In the genomic region with DNA sequence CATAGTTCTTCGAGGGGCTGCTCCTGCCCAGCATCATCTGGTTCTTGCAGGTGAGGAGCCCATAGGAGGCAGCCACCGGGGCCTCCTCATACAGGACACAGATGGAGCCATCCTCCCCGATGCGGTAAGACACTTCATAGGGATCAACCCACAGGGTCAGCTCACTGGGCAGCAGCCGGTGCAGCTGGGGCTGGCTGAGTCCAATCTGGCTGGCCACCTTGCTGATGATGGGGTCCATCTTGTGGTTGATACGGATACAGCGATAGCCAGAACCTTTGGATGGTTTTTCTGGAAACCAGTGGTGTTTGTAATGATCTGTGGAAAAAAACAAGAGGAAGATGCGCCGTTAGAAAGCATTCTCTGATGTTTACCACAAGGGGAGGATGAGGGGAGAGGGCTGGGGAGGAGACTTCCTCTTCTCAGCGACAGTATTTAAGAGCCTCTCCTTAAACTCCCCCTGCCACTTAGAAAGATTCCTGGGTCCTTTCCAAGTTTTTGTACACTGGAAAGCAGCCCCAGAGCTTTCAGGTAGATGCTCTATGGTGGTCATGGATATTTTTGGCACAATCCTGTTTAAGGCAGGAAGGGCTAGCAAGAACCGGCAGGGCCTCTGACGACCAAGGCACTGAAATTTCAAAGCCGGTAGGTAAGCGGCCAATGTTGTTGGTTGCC, we compare ENCODE assay signal across 8 mouse cellular contexts. TPM values are rescaled to one million over a fixed set of nuclear protein-coding genes. Genes with fewer than 3 reads are reported as not detected.
DNase-seq lines count a peak whose midpoint lies in the region; ATAC-seq and TF ChIP-seq lines count a peak whose summit lies in the region.

No protein-coding gene starts in this region.

- no peak for TF ChIP-seq EP300 in stomach, postnatal 0 days (optimal IDR thresholded peaks at IDR 0.05)

- H3K9me3 ChIP-seq in forebrain, postnatal 0 days (ENCODE audit: low read length), result no peaks in the 10 kb centered on the region
- no peaks in the 10 kb centered on the region for H3K9me3 ChIP-seq in kidney, embryonic 14.5 days (ENCODE audit: control insufficient read depth, low read length)
- no peaks in the 10 kb centered on the region for H3K9me3 ChIP-seq in stomach, postnatal 0 days (ENCODE audit: control insufficient read depth, low read length)

- WGBS in forebrain, postnatal 0 days, result 11% methylated on average over 14 of the region's 14 CpGs
- WGBS in kidney, embryonic 14.5 days, result 32% methylated on average over 14 of the region's 14 CpGs
- WGBS in macrophage (ENCODE audit: missing documents), result 16% methylated on average over 14 of the region's 14 CpGs
- 21% methylated on average over 14 of the region's 14 CpGs for WGBS in stomach, postnatal 0 days

- TF ChIP-seq POLR2A in brain, embryonic 14.5 days (IDR thresholded peaks at IDR 0.05; ENCODE audit: borderline replicate concordance, extremely low read depth, insufficient read depth, insufficient read length, poor library complexity, severe bottlenecking), result no peak

- H3K4me3 ChIP-seq in forebrain, postnatal 0 days (ENCODE audit: low read depth, low read length), result peak overlapping the region; percentile 88
- peak overlapping the region; percentile 66 for H3K4me3 ChIP-seq in kidney, embryonic 14.5 days (ENCODE audit: low read length)
- H3K4me3 ChIP-seq in macrophage (ENCODE audit: inconsistent target), result peak overlapping the region; percentile 94
- H3K4me3 ChIP-seq in stomach, postnatal 0 days (ENCODE audit: low read depth, low read length), result peak overlapping the region; percentile 82

- no peaks in the 10 kb centered on the region for H3K36me3 ChIP-seq in forebrain, postnatal 0 days (ENCODE audit: insufficient read depth)
- peaks cover 9% of the 10 kb centered on the region; the same call in 1 of the 2 replicates for H3K36me3 ChIP-seq in kidney, embryonic 14.5 days (ENCODE audit: control insufficient read depth, insufficient read depth, low read length)
- H3K36me3 ChIP-seq in macrophage (ENCODE audit: inconsistent target), result peaks cover 12% of the 10 kb centered on the region; the same call in 1 of the 2 replicates
- H3K36me3 ChIP-seq in stomach, postnatal 0 days (ENCODE audit: control insufficient read depth, insufficient read depth, low read length), result peaks cover 11% of the 10 kb centered on the region

- TF ChIP-seq CTCF in brain, embryonic 14.5 days (IDR thresholded peaks at IDR 0.05; ENCODE audit: borderline replicate concordance, extremely low read depth, insufficient read depth, insufficient read length), result peak; percentile 25; the same call in 1 of the 2 replicates
- TF ChIP-seq CTCF in forebrain, postnatal 0 days (IDR thresholded peaks at IDR 0.05; ENCODE audit: low read depth), result peak; percentile 46
- peak; percentile 61 for TF ChIP-seq CTCF in stomach, postnatal 0 days (IDR thresholded peaks at IDR 0.05; ENCODE audit: low read depth)

- H3K4me2 ChIP-seq in forebrain, postnatal 0 days (ENCODE audit: low read depth), result peak overlapping the region; percentile 80
- peak overlapping the region; percentile 64 for H3K4me2 ChIP-seq in kidney, embryonic 14.5 days (replicated peaks; ENCODE audit: low read depth, low read length)
- H3K4me2 ChIP-seq in stomach, postnatal 0 days (replicated peaks; ENCODE audit: low read depth), result peak overlapping the region; percentile 84

- peak; percentile 54 for DNase-seq in layer of hippocampus, adult 9-11 months
- no peak for DNase-seq in layer of hippocampus, postnatal 36 days
- DNase-seq in brain, embryonic 14.5 days (ENCODE audit: low read depth), result peak; percentile 69
- DNase-seq in forebrain, postnatal 0 days, result peak; percentile 50
- DNase-seq in stomach, postnatal 0 days (ENCODE audit: low spot score), result peak; percentile 59
- DNase-seq in adrenal gland, postnatal 4 days (ENCODE audit: low spot score in 2 of 2), result no peak

- no peak for ATAC-seq in forebrain, postnatal 0 days
- no peak for ATAC-seq in kidney, embryonic 14.5 days (ENCODE audit: low FRiP score, low TSS enrichment)
- ATAC-seq in stomach, postnatal 0 days (ENCODE audit: low FRiP score, low TSS enrichment), result no peak

- peaks cover 30% of the 10 kb centered on the region for H3K79me2 ChIP-seq in macrophage (ENCODE audit: inconsistent target)

- H3K27ac ChIP-seq in forebrain, postnatal 0 days (ENCODE audit: low read depth, low read length), result peak overlapping the region; percentile 75
- H3K27ac ChIP-seq in kidney, embryonic 14.5 days (ENCODE audit: low read depth, low read length), result 0 out of 2 replicates have a peak overlapping the region, but pooled peaks have one; percentile 27
- H3K27ac ChIP-seq in macrophage, result peak overlapping the region; percentile 71
- H3K27ac ChIP-seq in stomach, postnatal 0 days (replicated peaks), result peak overlapping the region; percentile 91

- no peaks in the 10 kb centered on the region for H3K27me3 ChIP-seq in forebrain, postnatal 0 days (ENCODE audit: insufficient read depth, low read length)
- H3K27me3 ChIP-seq in kidney, embryonic 14.5 days (ENCODE audit: control insufficient read depth, insufficient read depth, low read length), result no peaks in the 10 kb centered on the region
- no peaks in the 10 kb centered on the region for H3K27me3 ChIP-seq in stomach, postnatal 0 days (ENCODE audit: control insufficient read depth, insufficient read depth, low read length)

- H3K4me1 ChIP-seq in forebrain, postnatal 0 days (ENCODE audit: insufficient read depth), result 0 out of 2 replicates have a peak, but pooled peaks cover 3% of the 10 kb centered on the region
- peaks cover 50% of the 10 kb centered on the region for H3K4me1 ChIP-seq in kidney, embryonic 14.5 days (ENCODE audit: control insufficient read depth, insufficient read depth, low read length)
- peaks cover 2% of the 10 kb centered on the region; the same call in 1 of the 2 replicates for H3K4me1 ChIP-seq in stomach, postnatal 0 days (replicated peaks; ENCODE audit: control insufficient read depth, insufficient read depth)

- H3K9ac ChIP-seq in forebrain, postnatal 0 days, result peak overlapping the region; percentile 82
- peak overlapping the region; percentile 76; the same call in 1 of the 2 replicates for H3K9ac ChIP-seq in kidney, embryonic 14.5 days (ENCODE audit: low read depth, low read length)
- peak overlapping the region; percentile 90 for H3K9ac ChIP-seq in stomach, postnatal 0 days (ENCODE audit: low read length)

RNA-seq across cellular contexts. Expression of a gene that starts 1.4 kb away (rescaled TPM):
- 10 to 100 TPM; 18.7 to 18.9 TPM for total RNA-seq in layer of hippocampus, postnatal 36 days (2021)
- polyA plus RNA-seq in brain, embryonic 14.5 days (2012; rRNA removed), result 31.8 and 58.3 TPM in 2 replicates
- total RNA-seq in forebrain, postnatal 0 days (2014; rRNA removed), result 9.2 and 11.9 TPM in 2 replicates
- 10.1 and 12.0 TPM in 2 replicates for polyA plus RNA-seq in forebrain, postnatal 0 days (2015; fragmentation: Nextera tagmentation; extraction: Ambion mirVana)
- polyA plus RNA-seq in kidney, embryonic 14.5 days (2014; fragmentation: Nextera tagmentation; extraction: Ambion mirVana), result 20.8 and 28.6 TPM in 2 replicates
- total RNA-seq in macrophage (2018; cell fraction: chromatin; rRNA removed), result 100 to 1,000 TPM in 8 of 26 experiments, 10 to 100 TPM in 17, 1 to 10 TPM in 1; 3.8 to 604 (median 54.5) TPM
- 100 to 1,000 TPM in 15 of 26 experiments, 10 to 100 TPM in 10, 1 to 10 TPM in 1; 9.1 to 625 (median 124) TPM for total RNA-seq in macrophage (2018; cell fraction: cytosol; rRNA removed)
- total RNA-seq in macrophage (2018; cell fraction: nucleus; rRNA removed), result 1,000 to 10,000 TPM in 1 of 26 experiments, 100 to 1,000 TPM in 16, 10 to 100 TPM in 9; 15.8 to 1,019 (median 166) TPM
- polyA plus RNA-seq in macrophage (2018), result 3.9 to 21.4 TPM (median 6.0 TPM) in 3 replicates
- polyA plus RNA-seq in stomach, postnatal 0 days (2015; fragmentation: Nextera tagmentation; extraction: Ambion mirVana), result 85.9 and 96.8 TPM in 2 replicates
- 10 to 100 TPM; 25.6 to 27.8 TPM for total RNA-seq in adrenal gland, postnatal 4 days (2021)

RNA-seq across cellular contexts. Expression of a gene that starts 33.5 kb away (rescaled TPM):
- total RNA-seq in layer of hippocampus, postnatal 36 days (2021), result not detected
- 0.09 and 0.11 TPM in 2 replicates for polyA plus RNA-seq in brain, embryonic 14.5 days (2012; rRNA removed)
- total RNA-seq in forebrain, postnatal 0 days (2014; rRNA removed), result 0.19 and 0.46 TPM in 2 replicates
- 0.30 and 0.41 TPM in 2 replicates for polyA plus RNA-seq in forebrain, postnatal 0 days (2015; fragmentation: Nextera tagmentation; extraction: Ambion mirVana)
- 0.14 and 0.28 TPM in 2 replicates for polyA plus RNA-seq in kidney, embryonic 14.5 days (2014; fragmentation: Nextera tagmentation; extraction: Ambion mirVana)
- total RNA-seq in macrophage (2018; cell fraction: chromatin; rRNA removed), result not detected
- total RNA-seq in macrophage (2018; cell fraction: cytosol; rRNA removed), result not detected
- not detected for total RNA-seq in macrophage (2018; cell fraction: nucleus; rRNA removed)
- polyA plus RNA-seq in macrophage (2018), result not detected in 3 replicates
- polyA plus RNA-seq in stomach, postnatal 0 days (2015; fragmentation: Nextera tagmentation; extraction: Ambion mirVana), result 38.5 and 45.1 TPM in 2 replicates
- not detected for total RNA-seq in adrenal gland, postnatal 4 days (2021)

RNA-seq across cellular contexts. Expression of a gene that starts 40.5 kb away (rescaled TPM):
- total RNA-seq in layer of hippocampus, postnatal 36 days (2021), result 1 to 10 TPM; 4.0 to 7.8 TPM
- 2.8 and 7.4 TPM in 2 replicates for polyA plus RNA-seq in brain, embryonic 14.5 days (2012; rRNA removed)
- total RNA-seq in forebrain, postnatal 0 days (2014; rRNA removed), result 7.0 and 14.2 TPM in 2 replicates
- polyA plus RNA-seq in forebrain, postnatal 0 days (2015; fragmentation: Nextera tagmentation; extraction: Ambion mirVana), result 14.7 and 19.6 TPM in 2 replicates
- polyA plus RNA-seq in kidney, embryonic 14.5 days (2014; fragmentation: Nextera tagmentation; extraction: Ambion mirVana), result 1.7 and 4.0 TPM in 2 replicates
- total RNA-seq in macrophage (2018; cell fraction: chromatin; rRNA removed), result 1 to 10 TPM in 1 of 26 experiments, under 1 TPM in 1, not detected in 24; 0.16 to 9.7 TPM
- not detected for total RNA-seq in macrophage (2018; cell fraction: cytosol; rRNA removed)
- total RNA-seq in macrophage (2018; cell fraction: nucleus; rRNA removed), result 1 to 10 TPM in 1 of 26 experiments, not detected in 25; 1.2 TPM
- not detected in 3 replicates for polyA plus RNA-seq in macrophage (2018)
- 7.9 and 9.0 TPM in 2 replicates for polyA plus RNA-seq in stomach, postnatal 0 days (2015; fragmentation: Nextera tagmentation; extraction: Ambion mirVana)
- total RNA-seq in adrenal gland, postnatal 4 days (2021), result 10 to 100 TPM; 18.5 to 28.1 TPM

Comparison
In these comparisons a context has a peak if more than half of its experiments do, and no peak if none do; other contexts are left out.
1. DNase-seq: peak in layer of hippocampus, adult 9-11 months (single experiment), brain, embryonic 14.5 days (single experiment), forebrain, postnatal 0 days (single experiment) and stomach, postnatal 0 days (single experiment); none in layer of hippocampus, postnatal 36 days (0 of 2) and adrenal gland, postnatal 4 days (0 of 2).
2. H3K27ac ChIP-seq: peak in every context shown above with its lines; median percentile 91 in stomach, postnatal 0 days; 75 in forebrain, postnatal 0 days; 71 in macrophage; 27 in kidney, embryonic 14.5 days.
3. RNA of a gene that starts 33.5 kb away (polyA plus RNA-seq): 38.5 to 45.1 TPM in stomach, postnatal 0 days; 0.30 to 0.41 TPM in forebrain, postnatal 0 days, 0.14 to 0.28 TPM in kidney, embryonic 14.5 days, 0.09 to 0.11 TPM in brain, embryonic 14.5 days and not detected in macrophage; every median in the first group is over 10 times any median in the second.
4. Peak in every context shown above with its lines, with median percentiles within 50 percentile points of each other: CTCF ChIP-seq, H3K4me2 ChIP-seq, H3K4me3 ChIP-seq and H3K9ac ChIP-seq.